Mouse (Mus musculus) CH12.LX (cell line): Measurements from ENCODE around the gene Psma6. TPM values are rescaled to one million over a fixed set of nuclear protein-coding genes. Genes with fewer than 3 reads are reported as not detected.

ENCODE experiments used
- DNase-seq: peaks from one replicate; pipeline ENCODE4 v3.0.0-alpha.2; 2013; ENCODE audit errors: extremely low read depth
- H3K27ac ChIP-seq: 2 replicates; pipeline ENCODE4 v1.5.1; 2012; ENCODE audit warnings: low read depth, mild to moderate bottlenecking, control low read depth, moderate library complexity; ENCODE audit not compliant: insufficient read depth
- H3K27me3 ChIP-seq: replicated peaks from 2 replicates; pipeline ENCODE3; 2012; ENCODE audit warnings: inconsistent platforms
- H3K36me3 ChIP-seq, 2 experiments: replicated peaks in 1 of 2; 2 replicates each; pipeline versions ENCODE3 to v1.6.1; 2012; ENCODE audit warnings: inconsistent platforms in 1 of 2, low read length in 1 of 2, mild to moderate bottlenecking in 1 of 2, mixed read lengths in 1 of 2, moderate library complexity in 1 of 2; ENCODE audit not compliant: control insufficient read depth in 1 of 2, insufficient read depth in 1 of 2
- H3K4me1 ChIP-seq, 2 experiments: 2 replicates each; pipeline ENCODE4 v1.6.1; 2012; ENCODE audit warnings: inconsistent platforms in 1 of 2, moderate library complexity in 1 of 2; ENCODE audit not compliant: insufficient read depth in 2 of 2, control insufficient read depth in 1 of 2
- H3K4me2 ChIP-seq: 2 replicates; pipeline ENCODE4 v1.6.1; 2012; ENCODE audit warnings: low read depth, mild to moderate bottlenecking, control low read depth; ENCODE audit not compliant: poor library complexity, insufficient read depth, severe bottlenecking
- H3K4me3 ChIP-seq, 3 experiments: fragments of 150-350 bp in 1 of 3; sonication (generic) in 1 of 3; replicated peaks in 1 of 3; 2 replicates each; pipeline versions ENCODE3 to v1.5.1; 2011 to 2012; ENCODE audit warnings: low read depth in 2 of 3, low read length in 2 of 3, mild to moderate bottlenecking in 2 of 3, moderate library complexity in 2 of 3, control low read depth in 1 of 3, improper control_type of control experiment in 1 of 3, inconsistent platforms in 1 of 3, mixed read lengths in 1 of 3; ENCODE audit not compliant: poor library complexity in 1 of 3
- H3K79me2 ChIP-seq: replicated peaks from 2 replicates; pipeline ENCODE4 v1.6.1; 2012; ENCODE audit warnings: mild to moderate bottlenecking, moderate library complexity; ENCODE audit not compliant: control insufficient read depth, poor library complexity, insufficient read depth, severe bottlenecking; ENCODE audit errors: extremely low read depth
- H3K9ac ChIP-seq: 2 replicates; pipeline ENCODE4 v1.6.1; 2012; ENCODE audit warnings: low read depth, mild to moderate bottlenecking, control low read depth, moderate library complexity; ENCODE audit not compliant: insufficient read depth
- H3K9me3 ChIP-seq: replicated peaks from 2 replicates; pipeline ENCODE3; 2012; ENCODE audit warnings: low read length, inconsistent platforms, mixed read lengths
- BHLHE40 ChIP-seq: IDR thresholded peaks from 2 replicates; pipeline ENCODE4 v1.6.1; 2011; ENCODE audit warnings: mild to moderate bottlenecking, low read depth, low read length, improper control_type of control experiment
- CHD1 ChIP-seq: IDR thresholded peaks from 2 replicates; pipeline ENCODE4 v1.6.1; 2012; ENCODE audit warnings: low read depth, low read length, improper control_type of control experiment, inconsistent platforms
- CHD2 ChIP-seq: IDR thresholded peaks from 2 replicates; pipeline ENCODE4 v1.6.1; 2011; ENCODE audit warnings: low read length, improper control_type of control experiment
- CTCF ChIP-seq, 2 experiments: IDR thresholded peaks in 1 of 2; conservative IDR thresholded peaks in 1 of 2; 2 replicates each; pipeline ENCODE4 v1.5.1; 2011 to 2012; ENCODE audit warnings: low read depth in 2 of 2, low read length in 2 of 2, improper control_type of control experiment in 1 of 2, inconsistent platforms in 1 of 2, mild to moderate bottlenecking in 1 of 2, moderate library complexity in 1 of 2
- ELF1 ChIP-seq: IDR thresholded peaks from 2 replicates; pipeline ENCODE4 v1.6.1; 2014; ENCODE audit warnings: low read depth, mild to moderate bottlenecking, inconsistent platforms, low read length, improper control_type of control experiment
- EP300 ChIP-seq: IDR thresholded peaks from 2 replicates; pipeline ENCODE4 v1.6.1; 2011; ENCODE audit warnings: low read length, improper control_type of control experiment
- ETS1 ChIP-seq: conservative IDR thresholded peaks from 2 replicates; pipeline ENCODE4 v1.6.1; 2012; ENCODE audit warnings: low read depth, mild to moderate bottlenecking, inconsistent platforms, low read length, improper control_type of control experiment, moderate library complexity
- GABPA ChIP-seq: IDR thresholded peaks from 2 replicates; pipeline ENCODE4 v1.6.1; 2012; ENCODE audit warnings: low read depth, low read length, improper control_type of control experiment, inconsistent platforms; ENCODE audit not compliant: insufficient replicate concordance
- HCFC1 ChIP-seq: IDR thresholded peaks from 2 replicates; pipeline ENCODE4 v1.6.1; 2012; ENCODE audit warnings: low read depth, mild to moderate bottlenecking, inconsistent platforms, low read length, improper control_type of control experiment
- IRF4 ChIP-seq: IDR thresholded peaks from 2 replicates; pipeline ENCODE4 v1.6.1; 2014; ENCODE audit warnings: low read depth, mild to moderate bottlenecking, inconsistent platforms, low read length, improper control_type of control experiment
- JUN ChIP-seq: IDR thresholded peaks from 2 replicates; pipeline ENCODE4 v1.6.1; 2011; ENCODE audit warnings: low read depth, mild to moderate bottlenecking, low read length, improper control_type of control experiment, moderate library complexity; ENCODE audit not compliant: insufficient read depth
- JUND ChIP-seq: conservative IDR thresholded peaks from 2 replicates; pipeline ENCODE4 v1.6.1; 2011; ENCODE audit warnings: low read depth, low read length, improper control_type of control experiment
- KAT2A ChIP-seq: IDR thresholded peaks from 2 replicates; pipeline ENCODE4 v1.6.1; 2012; ENCODE audit warnings: low read length, improper control_type of control experiment, inconsistent platforms; ENCODE audit not compliant: insufficient replicate concordance
- MAFK ChIP-seq: IDR thresholded peaks from 2 replicates; pipeline ENCODE4 v1.6.1; 2011; ENCODE audit warnings: low read length, improper control_type of control experiment; ENCODE audit not compliant: insufficient replicate concordance
- MAX ChIP-seq: IDR thresholded peaks from 2 replicates; pipeline ENCODE4 v1.6.1; 2011; ENCODE audit warnings: low read length, improper control_type of control experiment
- MAZ ChIP-seq: IDR thresholded peaks from 2 replicates; pipeline ENCODE4 v1.6.1; 2012; ENCODE audit warnings: low read depth, mild to moderate bottlenecking, inconsistent platforms, low read length, improper control_type of control experiment, moderate library complexity
- MEF2A ChIP-seq: IDR thresholded peaks from 2 replicates; pipeline ENCODE4 v1.6.1; 2014; ENCODE audit warnings: low read depth, mild to moderate bottlenecking, inconsistent platforms, low read length, improper control_type of control experiment, borderline replicate concordance
- MYC ChIP-seq: IDR thresholded peaks from 2 replicates; pipeline ENCODE4 v1.6.1; 2011; ENCODE audit warnings: low read depth, mild to moderate bottlenecking, improper control_type of control experiment, low read length
- NELFE ChIP-seq: IDR thresholded peaks from 2 replicates; pipeline ENCODE4 v1.6.1; 2011; ENCODE audit warnings: low read depth, low read length, improper control_type of control experiment
- NRF1 ChIP-seq: IDR thresholded peaks from 2 replicates; pipeline ENCODE4 v1.6.1; 2014; ENCODE audit warnings: low read depth, mild to moderate bottlenecking, inconsistent platforms, low read length, improper control_type of control experiment, moderate library complexity
- POLR2A ChIP-seq: IDR thresholded peaks from 2 replicates; pipeline ENCODE4 v1.6.1; 2011; ENCODE audit warnings: low read depth, mild to moderate bottlenecking, improper control_type of control experiment, low read length
- POLR2AphosphoS2 ChIP-seq: IDR thresholded peaks from 2 replicates; pipeline ENCODE4 v1.6.1; 2011; ENCODE audit warnings: low read depth, low read length, improper control_type of control experiment
- RAD21 ChIP-seq: IDR thresholded peaks from 2 replicates; pipeline ENCODE4 v1.6.1; 2011; ENCODE audit warnings: low read depth, mild to moderate bottlenecking, low read length, improper control_type of control experiment, moderate library complexity
- RCOR1 ChIP-seq: conservative IDR thresholded peaks from 2 replicates; pipeline ENCODE4 v1.6.1; 2012; ENCODE audit warnings: low read depth, mild to moderate bottlenecking, inconsistent platforms, low read length, improper control_type of control experiment
- SIN3A ChIP-seq: IDR thresholded peaks from 2 replicates; pipeline ENCODE4 v1.6.1; 2012; ENCODE audit warnings: low read length, improper control_type of control experiment, inconsistent platforms
- SMC3 ChIP-seq: IDR thresholded peaks from 2 replicates; pipeline ENCODE4 v1.6.1; 2011; ENCODE audit warnings: low read depth, low read length, improper control_type of control experiment
- TBP ChIP-seq: conservative IDR thresholded peaks from 2 replicates; pipeline ENCODE4 v1.6.1; 2011; ENCODE audit warnings: low read depth, low read length, improper control_type of control experiment
- TCF12 ChIP-seq: IDR thresholded peaks from 2 replicates; pipeline ENCODE4 v1.6.1; 2014; ENCODE audit warnings: low read depth, mild to moderate bottlenecking, inconsistent platforms, low read length, improper control_type of control experiment
- USF1 ChIP-seq: IDR thresholded peaks from 2 replicates; pipeline ENCODE4 v1.6.1; 2014; ENCODE audit warnings: low read depth, mild to moderate bottlenecking, inconsistent platforms, low read length, improper control_type of control experiment
- USF2 ChIP-seq: conservative IDR thresholded peaks from 2 replicates; pipeline ENCODE4 v1.6.1; 2011; ENCODE audit warnings: low read depth, low read length, improper control_type of control experiment
- ZC3H11A ChIP-seq: IDR thresholded peaks from 2 replicates; pipeline ENCODE4 v1.6.1; 2012; ENCODE audit warnings: low read depth, mild to moderate bottlenecking, inconsistent platforms, low read length, improper control_type of control experiment
- ZNF384 ChIP-seq: IDR thresholded peaks from 2 replicates; pipeline ENCODE4 v1.6.1; 2012; ENCODE audit warnings: low read depth, low read length, improper control_type of control experiment, inconsistent platforms
- dilution Hi-C: fragments of 300-500 bp; cut with MboI; formaldehyde crosslinking; loops from 2 replicates; pipeline ENCODE4 v1.14.3; 2020; ENCODE audit warnings: low sequenced_read_pairs; ENCODE audit not compliant: extremely low pct_unique_long_range_greater_than_20kb, extremely low pct_ligation_motif_present
- in situ Hi-C: fragments of 300-500 bp; cut with MboI; formaldehyde crosslinking; loops from 3 replicates; pipeline ENCODE4 v1.14.3; 2019; ENCODE audit warnings: low sequenced_read_pairs, low pct_ligation_motif_present, low pct_unique_long_range_greater_than_20kb, mixed read lengths
- polyA plus RNA-seq: library from polyadenylated mRNA; unstranded; fragments of >175 nt; gene quantifications from 2 replicates; pipeline ENCODE4 v1.2.1, GENCODE M21; 2012; ENCODE audit warnings: low read depth; ENCODE audit not compliant: insufficient read length
- total RNA-seq, 2 experiments: library from RNA; depleted of rRNA; stranded (reverse); fragments of 300-350 nt in 1 of 2; fragments of >200 nt in 1 of 2; gene quantifications; 2 replicates each; pipeline ENCODE4 v1.2.3; 2012 to 2014

Psma6 gene
- total and polyA plus RNA-seq, 3 experiments, result 271 to 585 (median 307) TPM

GRCm38 (mm10) chr12:55465401-55465983, 81.5 kb downstream of the Psma6 start (continued):
- peak; percentile 25; the same call in 1 of the 2 replicates for TF ChIP-seq ZNF384
- 0 out of 2 replicates have a peak, but pooled peaks have one; percentile 92 for TF ChIP-seq CHD1
- peak; percentile 74 for TF ChIP-seq ETS1
- TF ChIP-seq TBP, result no peak
- no peak; the same call in none of the 2 replicates for TF ChIP-seq RAD21
- no peak for TF ChIP-seq SMC3
- TF ChIP-seq CHD2, result no peak; the same call in 1 of the 2 replicates
- no peak for TF ChIP-seq KAT2A
- TF ChIP-seq MAZ, result peak; percentile 74
- TF ChIP-seq JUND, result no peak
- TF ChIP-seq ELF1, result peak; percentile 86
- no peak for TF ChIP-seq EP300
- TF ChIP-seq POLR2A, result 0 out of 2 replicates have a peak, but pooled peaks have one; percentile 64
- peak; percentile 60 for TF ChIP-seq MYC
- TF ChIP-seq MAX, result peak; percentile 67
- no peak for TF ChIP-seq ZC3H11A
- 0 out of 2 replicates have a peak, but pooled peaks have one; percentile 52 for TF ChIP-seq POLR2AphosphoS2
- TF ChIP-seq MAFK, result no peak
- TF ChIP-seq BHLHE40, result peak; percentile 83
- peak; percentile 91 for TF ChIP-seq TCF12
- peak; percentile 52 for TF ChIP-seq SIN3A
- no peak for TF ChIP-seq MEF2A
- TF ChIP-seq CTCF (conservative IDR thresholded peaks at IDR 0.05 in 1 of 2, IDR thresholded peaks at IDR 0.05 in 1 of 2; ENCODE audit: low read depth in 2 of 2, low read length in 2 of 2), result no peak
- TF ChIP-seq GABPA, result no peak

- in situ Hi-C loops, result no loop called here
- Histone ChIP-seq H3K27me3 (no peaks in the 10 kb centered on the region), H3K4me1 (peaks cover 51 to 97% of the 10 kb centered on the region in 2 experiments), H3K9ac (peak overlapping the region; percentile 80), H3K4me3 (peak overlapping the region in 2 of 3 experiments; percentile 8 to 48), H3K9me3 (no peaks in the 10 kb centered on the region), H3K4me2 (peak overlapping the region; percentile 52), H3K79me2 (no peaks in the 10 kb centered on the region), H3K36me3 (no peaks in the 10 kb centered on the region), H3K27ac (peak overlapping the region; percentile 97)
- DNase-seq, result peak; percentile 70
- dilution Hi-C loops, result no loop called here
- TF ChIP-seq JUN, result no peak
- TF ChIP-seq NELFE, result 0 out of 2 replicates have a peak, but pooled peaks have one; percentile 21
- 0 out of 2 replicates have a peak, but pooled peaks have one; percentile 11 for TF ChIP-seq KAT2A
- peak; percentile 68 for TF ChIP-seq MAX
- TF ChIP-seq USF1, result no peak; the same call in 1 of the 2 replicates
- TF ChIP-seq USF2, result no peak
- TF ChIP-seq SMC3, result peak; percentile 18
- TF ChIP-seq IRF4, result peak; percentile 50
- TF ChIP-seq RCOR1, result no peak
- TF ChIP-seq NRF1, result 0 out of 2 replicates have a peak, but pooled peaks have one; percentile 7
- TF ChIP-seq JUND, result 0 out of 2 replicates have a peak, but pooled peaks have one; percentile 31
- TF ChIP-seq MAZ, result no peak; the same call in none of the 2 replicates
- peak; percentile 52; the same call in 1 of the 2 replicates for TF ChIP-seq MYC
- TF ChIP-seq ELF1, result no peak
- no peak for TF ChIP-seq TCF12
- 0 out of 2 replicates have a peak, but pooled peaks have one; percentile 10 for TF ChIP-seq POLR2AphosphoS2
- no peak for TF ChIP-seq TBP
- TF ChIP-seq EP300, result 0 out of 2 replicates have a peak, but pooled peaks have one; percentile 19
- TF ChIP-seq MAFK, result peak; percentile 83; the same call in 1 of the 2 replicates
- TF ChIP-seq BHLHE40, result peak; percentile 92
- TF ChIP-seq MEF2A, result peak; percentile 21; the same call in 1 of the 2 replicates
- peak; percentile 75 for TF ChIP-seq CHD1
- TF ChIP-seq HCFC1, result no peak
These were observed 82.2 kb downstream of the Psma6 start for GRCm38 (mm10) chr12:55466088-55466701.
